Mouse (Mus musculus) heart, postnatal 10 days (tissue): ENCODE data around the gene Zscan26. TPM values are rescaled to one million over a fixed set of nuclear protein-coding genes. Genes with fewer than 3 reads are reported as not detected.
"Not testable (repeated sequence)": the region's sequence is repeated elsewhere in the genome, so short reads cannot be mapped to it uniquely, and the experiment has no call there.

Experiments
- DNase-seq, 2 experiments: peaks; one replicate each; pipeline ENCODE4 v3.0.0; 2021
- intact Hi-C: fragments of 180-260 bp; cut with DNase I; formaldehyde crosslinking; loops from one replicate; pipeline ENCODE4 v1.15.1; 2025
- total RNA-seq, 2 experiments: library from RNA; stranded (reverse); gene quantifications; 2 replicates each; pipeline ENCODE4 v1.2.3; 2021

Gene Zscan26
- total RNA-seq: 10 to 100 TPM; 20.6 to 22.4 TPM

DNA sequence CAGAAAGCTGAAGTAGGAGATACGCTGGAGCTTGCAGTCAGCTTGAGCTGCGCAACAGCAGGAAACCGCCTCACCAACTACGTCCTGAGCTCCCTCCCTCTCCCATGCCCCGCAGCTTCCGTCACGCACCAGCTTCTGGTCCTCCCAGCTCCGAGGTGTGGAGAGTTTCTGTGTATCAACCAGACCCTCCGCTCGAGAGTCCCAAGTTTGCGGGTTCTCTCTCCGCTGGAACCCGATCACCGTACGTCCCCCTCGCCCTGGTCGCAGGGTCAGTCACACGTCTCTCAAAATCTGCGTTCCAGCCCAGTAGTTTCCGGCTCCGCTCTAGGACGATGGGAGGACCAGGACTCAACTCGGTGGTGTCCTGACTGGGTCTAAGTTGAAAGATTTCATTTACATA is at the start of gene Zscan26:
Zscan26 (minus strand) TSS at position 282 of the 400 bp plus-strand sequence.
- intact Hi-C loops: loop anchor here (2.0 to 5.0 kb wide), 2 partner anchors 51 to 91 kb away; partner anchors contain the start of genes Zkscan3 and Zscan12
- peak; percentile 89 to 93 for DNase-seq

DNA sequence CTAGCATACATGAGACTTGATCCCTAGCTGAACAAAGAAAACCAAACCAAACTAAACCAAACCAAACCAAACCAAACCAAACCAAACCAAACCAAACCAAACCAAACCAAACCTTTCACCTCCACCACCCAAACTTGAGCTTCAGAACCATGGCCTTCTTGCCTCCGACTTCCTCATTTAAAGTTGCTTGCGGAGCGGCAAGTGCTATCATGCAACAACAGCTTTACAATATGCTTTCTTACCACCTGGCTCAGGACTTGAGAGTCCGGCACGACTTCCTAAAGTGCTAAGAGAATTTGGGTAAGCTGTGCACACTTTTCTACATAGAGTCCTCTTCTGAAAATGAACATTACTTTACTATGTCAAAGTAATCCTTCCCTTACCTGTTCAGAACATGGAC is 48.8 kb upstream of the Zscan26 start:
- no peak for DNase-seq
- intact Hi-C loops: no loop called here

DNA sequence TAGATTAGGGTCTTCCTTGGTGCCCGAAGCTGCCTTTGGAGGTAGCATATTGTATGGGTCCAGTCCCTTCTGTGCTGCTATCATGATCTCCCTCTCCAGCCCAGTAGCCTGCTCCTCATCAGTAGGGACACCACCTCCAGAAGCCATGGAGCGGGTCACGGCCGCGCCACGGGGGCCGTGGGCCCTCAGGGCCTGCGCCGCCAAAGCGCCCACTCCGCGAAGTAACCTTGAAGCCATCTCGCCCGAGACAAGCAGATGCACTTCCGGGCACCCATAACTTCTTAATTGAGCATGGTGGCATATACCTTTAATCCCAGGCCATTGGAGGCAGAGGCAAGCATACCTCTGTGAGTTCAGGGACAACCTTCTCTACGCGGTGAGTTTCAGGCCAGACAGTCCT is 47.7 kb upstream of the Zscan26 start, which contains the start of gene Gm11273:
Gm11273 (minus strand) TSS at position 237 of the 400 bp plus-strand sequence.
- intact Hi-C loops, DNase-seq: not testable (repeated sequence)

- no peak for DNase-seq
- intact Hi-C loops: no loop called here
These were observed 41.5 kb upstream of the Zscan26 start, which contains the start of gene AK157302 for GRCm38 (mm10) chr13:21495080-21495479. AK157302 (plus strand) TSS chr13:21495223.

DNA sequence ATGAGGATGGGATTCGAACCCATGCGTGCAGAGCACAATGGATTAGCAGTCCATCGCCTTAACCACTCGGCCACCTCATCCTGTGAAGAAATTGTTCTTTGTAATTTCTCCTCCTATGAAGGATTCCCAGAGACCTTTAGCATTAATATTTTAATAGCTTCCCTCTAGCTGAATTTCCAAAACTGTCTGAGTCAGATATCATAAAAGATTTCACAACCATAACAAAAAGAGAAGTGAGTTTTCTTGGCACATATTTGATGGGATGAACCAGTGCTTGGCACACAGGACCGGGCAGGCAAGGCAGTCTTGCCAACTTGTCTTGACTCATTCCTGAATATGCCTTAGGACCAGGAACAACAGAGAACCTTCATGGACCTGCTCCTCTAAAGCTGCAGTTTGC is 39.3 kb upstream of the Zscan26 start:
- intact Hi-C loops: no loop called here
- no peak for DNase-seq

DNA sequence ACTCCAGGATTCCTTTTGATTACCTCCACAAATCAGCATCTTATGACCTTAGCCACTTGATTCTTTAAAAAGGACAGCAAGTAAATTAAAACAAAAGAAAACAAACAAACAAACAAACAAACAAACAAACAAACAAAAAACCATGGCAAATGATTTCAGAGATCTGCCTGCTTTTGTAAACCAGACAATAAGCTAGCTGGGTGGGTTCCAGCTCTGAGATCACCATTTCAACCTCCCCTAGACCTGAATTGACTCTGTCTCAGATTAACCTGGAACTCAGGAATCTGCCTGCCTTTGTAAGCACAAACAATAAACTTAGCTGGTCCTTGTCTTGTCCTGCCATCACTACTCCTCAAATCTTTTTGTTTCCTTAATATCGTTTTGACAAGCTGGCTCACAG is 33.4 kb upstream of the Zscan26 start:
- intact Hi-C loops: no loop called here
- DNase-seq: no peak

GRCm38 (mm10) chr13:21478759-21479670 is 25.5 kb upstream of the Zscan26 start, which contains the start of the genes Zkscan4 and Gm10065:
Zkscan4 (plus strand) TSS chr13:21478907.
Gm10065 (minus strand) TSS chr13:21479441.
- DNase-seq: peak; percentile 73 to 84
- intact Hi-C loops: loop anchor here (2.0 to 5.0 kb wide), 2 partner anchors 24 to 53 kb away; partner anchors contain the start of gene Zkscan8

DNA sequence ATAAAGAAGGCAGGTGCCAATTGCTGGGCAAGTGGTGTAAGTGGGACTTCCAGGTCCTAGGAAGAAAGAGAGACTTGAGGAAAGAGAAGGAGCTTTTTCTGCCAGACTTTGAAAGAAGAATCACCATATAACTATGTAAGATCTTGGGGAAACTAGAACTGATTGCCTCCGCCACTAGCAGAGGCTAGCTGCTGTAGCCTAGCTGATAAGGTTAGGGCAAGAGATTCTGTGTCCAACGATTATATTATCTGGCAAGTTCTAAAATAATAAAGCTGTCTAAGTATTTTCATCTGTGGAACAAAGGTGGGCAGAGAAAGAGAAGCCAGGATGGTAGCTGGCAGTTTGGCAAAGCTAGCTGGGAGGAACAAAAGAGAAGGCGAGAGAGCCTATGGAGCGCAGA is 18.9 kb upstream of the Zscan26 start:
- no peak for DNase-seq
- intact Hi-C loops: no loop called here

DNA sequence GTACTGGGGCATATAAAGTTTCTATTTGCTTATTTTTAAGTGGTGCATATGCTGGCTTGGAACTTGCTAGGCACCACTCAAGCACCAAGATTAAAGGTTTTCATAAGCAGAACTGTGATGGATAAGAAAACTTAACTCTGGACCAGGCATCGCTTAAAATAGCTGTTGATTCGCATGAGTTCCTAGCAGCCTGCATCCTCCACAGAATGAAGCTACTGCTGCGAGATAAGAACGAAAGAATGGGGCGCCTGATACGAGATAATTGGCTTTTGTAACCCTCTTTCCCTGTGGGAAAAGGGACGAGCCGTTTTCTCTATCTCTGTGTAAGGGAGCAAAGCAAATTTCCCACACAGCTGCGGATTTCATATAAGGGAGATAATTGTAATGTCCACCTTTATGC is 15.6 kb upstream of the Zscan26 start:
- DNase-seq: no peak
- intact Hi-C loops: loop anchor here (5.0 kb wide), 1 partner anchor 38 kb away; no protein-coding TSS in a partner anchor

- intact Hi-C loops: loop anchor here (5.0 kb wide), 1 partner anchor 39 kb away; no protein-coding TSS in a partner anchor
These were observed 14.8 kb upstream of the Zscan26 start, which contains the start of gene Nkapl for GRCm38 (mm10) chr13:21468061-21469019. Nkapl (minus strand) TSS chr13:21468509.

GRCm38 (mm10) chr13:21467336-21467735 is 13.8 kb upstream of the Zscan26 start:
- no peak for DNase-seq
- intact Hi-C loops: loop anchor here (5.0 kb wide), 1 partner anchor 40 kb away; no protein-coding TSS in a partner anchor

More at GRCm38 (mm10) chr13:21468061-21469019, 14.8 kb upstream of the Zscan26 start, which contains the start of gene Nkapl:
- DNase-seq: peak; percentile 84 to 86

DNA sequence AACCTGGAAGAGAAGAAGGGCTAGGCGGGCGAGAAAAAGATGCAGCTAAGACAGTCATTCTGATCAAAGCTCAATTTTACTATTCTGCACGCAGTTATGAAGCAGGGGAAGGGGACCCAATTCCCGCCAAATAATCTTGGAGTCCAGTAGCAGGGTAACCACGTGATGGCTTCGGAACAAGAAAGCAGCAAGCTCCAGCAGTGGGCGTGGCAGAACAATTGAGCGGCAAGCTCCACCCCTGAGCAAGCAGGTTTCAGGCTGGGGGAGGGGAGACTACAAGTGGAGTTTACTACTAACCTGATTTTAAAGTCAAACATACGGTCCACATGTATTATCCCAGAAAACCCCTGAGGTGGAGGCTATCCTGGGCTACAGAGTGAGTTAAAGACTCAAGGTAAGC is 9.0 kb upstream of the Zscan26 start:
- intact Hi-C loops: not testable (repeated sequence)

DNA sequence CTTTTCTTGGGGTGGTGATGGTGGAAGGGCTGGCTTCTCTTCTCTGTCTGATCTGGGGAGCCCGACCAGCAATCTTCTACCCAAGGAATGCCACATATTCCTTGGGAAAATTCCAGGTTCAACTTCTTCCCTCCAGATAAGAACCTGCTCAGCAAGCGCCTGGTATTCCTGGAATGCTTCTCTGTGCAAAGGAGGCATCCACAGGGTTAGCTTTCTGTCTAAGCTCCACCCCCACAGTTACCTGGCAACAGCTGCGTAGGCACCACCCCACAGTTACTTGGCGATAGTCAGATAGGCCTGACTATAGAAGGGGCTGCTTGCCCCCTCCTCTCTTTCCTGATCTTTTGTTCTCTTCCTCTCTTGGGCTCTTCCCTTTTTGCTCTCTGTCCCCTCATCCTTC is 2.8 kb upstream of the Zscan26 start:
- intact Hi-C loops: no loop called here
- DNase-seq: no peak

More for the DNA sequence above, 9.0 kb upstream of the Zscan26 start:
- DNase-seq: not testable (repeated sequence)

- no peak for DNase-seq
- intact Hi-C loops: loop anchor here (2.0 to 5.0 kb wide), 2 partner anchors 25 to 92 kb away; partner anchors contain the start of genes Gm10065, Zkscan4 and Zscan12
These were observed 603 bp upstream of the Zscan26 start for GRCm38 (mm10) chr13:21454133-21454532.

- intact Hi-C loops: loop anchor here (2.0 to 5.0 kb wide), 2 partner anchors 50 to 91 kb away; partner anchors contain the start of genes Zkscan3 and Zscan12
- no peak for DNase-seq
These were observed 488 bp downstream of the Zscan26 start for GRCm38 (mm10) chr13:21453042-21453441.

DNA sequence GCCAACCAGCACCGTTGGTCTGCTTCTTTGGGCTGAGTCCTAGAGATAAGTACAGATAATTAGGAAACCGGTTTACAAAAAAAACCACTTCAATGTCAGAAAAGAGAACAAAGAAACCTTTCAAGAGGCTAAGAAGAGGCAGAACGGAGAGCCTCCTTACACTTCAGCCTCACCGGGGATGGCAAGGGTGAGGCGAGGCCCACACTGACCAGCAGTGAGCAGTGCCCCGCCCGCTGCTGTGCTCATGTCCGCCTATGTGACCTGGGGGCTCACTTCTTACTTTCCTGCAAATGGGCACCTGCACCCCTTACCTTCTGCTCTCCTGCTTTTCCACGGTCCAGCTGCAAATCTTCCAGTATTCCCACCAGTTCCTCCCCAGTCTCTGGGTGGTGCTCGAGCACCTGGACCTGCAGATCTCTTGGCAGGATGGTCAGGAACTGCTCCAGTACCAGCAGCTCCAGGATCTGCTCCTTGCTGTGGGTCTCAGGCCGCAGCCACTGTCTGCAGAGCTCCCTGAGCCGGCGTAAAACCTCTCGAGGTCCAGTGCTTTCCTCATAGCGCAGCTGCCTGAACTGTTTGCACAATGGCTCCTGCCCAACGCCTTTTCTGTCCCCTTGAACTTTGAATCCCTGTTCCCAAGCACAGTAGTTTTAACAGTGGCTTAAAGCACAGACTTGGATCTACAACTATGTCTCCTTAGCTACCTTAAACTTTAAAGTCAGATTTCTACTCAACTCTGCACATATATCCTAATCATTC is 5.5 kb downstream of the Zscan26 start:
- intact Hi-C loops: no loop called here
- DNase-seq: no peak

DNA sequence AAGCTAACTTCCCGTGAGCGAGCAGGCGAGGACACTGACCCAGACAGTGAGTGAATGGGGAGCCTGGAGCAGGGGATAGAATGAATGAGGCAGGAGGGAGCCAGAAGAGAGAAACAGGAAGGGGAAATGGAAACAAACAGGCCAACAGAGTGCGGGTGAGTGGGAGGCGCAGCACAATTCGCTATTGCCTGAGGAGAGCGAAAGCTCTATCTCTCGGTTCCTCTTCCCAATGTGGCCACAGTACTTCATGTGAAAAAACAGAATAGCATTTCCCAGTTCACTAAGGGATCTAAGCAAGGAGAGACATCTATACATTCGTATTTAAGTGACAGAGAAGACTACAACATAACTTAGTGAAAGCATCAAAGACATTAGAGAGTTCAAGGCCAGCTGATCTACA is 6.7 kb downstream of the Zscan26 start:
- DNase-seq: no peak

GRCm38 (mm10) chr13:21441207-21441572 is 12.3 kb downstream of the Zscan26 start:
- no peak for DNase-seq
- intact Hi-C loops: no loop called here

More for the DNA sequence above, 6.7 kb downstream of the Zscan26 start:
- intact Hi-C loops: no loop called here

DNA sequence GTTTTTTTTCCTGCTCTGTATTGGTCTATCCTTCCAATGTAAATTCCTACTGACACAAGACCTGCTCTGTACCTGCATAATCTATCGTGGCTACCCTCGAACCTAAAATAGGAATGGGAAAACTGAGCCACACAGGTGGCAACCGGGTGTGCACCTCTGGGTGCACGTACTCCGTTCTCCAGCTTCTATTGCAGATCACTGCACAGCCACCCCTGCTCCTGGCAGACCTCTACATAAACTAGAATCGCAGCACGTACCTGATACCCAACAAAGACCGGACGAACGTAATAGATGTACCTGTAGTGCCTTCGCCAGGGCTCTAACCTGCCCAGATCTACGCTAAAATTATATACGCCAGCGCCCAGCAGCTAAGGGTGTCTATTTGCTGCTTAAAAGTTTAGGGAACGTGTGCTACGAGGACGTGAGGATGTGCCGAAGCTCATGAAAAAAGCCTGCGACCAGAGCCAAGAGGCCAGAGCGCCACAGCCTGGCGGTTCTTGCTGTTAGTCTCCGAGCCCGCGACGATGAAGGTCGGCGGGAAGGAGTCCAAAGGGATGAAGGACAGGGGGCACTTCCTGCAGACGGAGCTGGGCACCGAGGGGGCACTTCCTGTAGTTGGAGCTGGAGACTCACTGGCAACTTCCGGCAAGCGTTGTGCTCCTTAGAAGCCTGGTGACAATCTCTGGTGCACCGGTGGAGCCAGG is 12.9 kb downstream of the Zscan26 start, which contains the start of gene Pgbd1:
Pgbd1 (minus strand) TSS at position 556 of the 704 bp plus-strand sequence.
- peak; percentile 66 to 72 for DNase-seq
- intact Hi-C loops: no loop called here
